Mouse (Mus musculus): ENCODE measurements at regions not wholly inside any gene's neighbourhood (a gene's known extent, or its start where the extent isn't known, plus 50 kb on each side); places are given as distances from the start of the nearest gene placed in this dataset.

DNA sequence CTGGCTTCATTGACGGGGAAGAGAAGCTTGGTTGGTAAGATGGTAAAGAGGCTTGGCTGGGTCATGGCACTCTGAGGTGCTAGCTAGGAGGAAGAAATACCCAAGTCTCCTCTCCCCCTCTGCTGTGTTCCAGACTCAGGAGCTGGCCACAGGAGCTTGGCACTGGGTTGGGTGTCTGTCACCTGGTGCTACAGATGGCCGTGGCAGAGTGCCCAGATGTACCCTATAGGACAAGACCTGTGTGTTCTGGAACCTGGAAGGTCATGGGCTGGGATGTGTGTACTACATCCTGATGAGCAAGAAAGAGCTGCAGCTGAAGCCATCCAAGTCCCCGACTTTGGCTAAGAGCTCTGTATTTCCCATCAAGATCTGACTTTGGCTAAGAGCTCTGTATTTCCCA is 72.4 kb downstream of the Nupl2 start:
- DNase-seq (ENCODE audit: low read depth, low spot score) = no peak

DNA sequence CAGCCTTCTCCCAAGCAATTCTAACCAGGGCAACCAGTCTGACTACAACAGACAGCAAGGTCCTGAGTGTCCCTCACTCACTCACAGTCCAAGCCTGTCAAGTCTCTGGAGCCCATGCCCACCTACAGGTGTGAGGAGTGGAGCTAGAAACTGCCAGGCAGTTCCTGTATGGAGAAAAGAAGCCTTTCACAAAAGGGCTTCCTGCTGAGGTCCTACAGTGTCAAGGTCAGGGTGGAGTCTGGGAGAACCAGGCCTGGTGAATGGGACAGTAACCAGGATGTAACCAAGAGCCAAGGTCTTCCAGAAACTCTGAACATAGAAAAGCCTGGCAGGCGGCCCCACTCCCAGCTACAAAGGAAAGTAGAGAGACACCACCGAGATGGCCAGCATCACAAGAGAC is 74.2 kb downstream of the Nupl2 start:
- DNase-seq (ENCODE audit: low read depth, low spot score) = no peak

DNA sequence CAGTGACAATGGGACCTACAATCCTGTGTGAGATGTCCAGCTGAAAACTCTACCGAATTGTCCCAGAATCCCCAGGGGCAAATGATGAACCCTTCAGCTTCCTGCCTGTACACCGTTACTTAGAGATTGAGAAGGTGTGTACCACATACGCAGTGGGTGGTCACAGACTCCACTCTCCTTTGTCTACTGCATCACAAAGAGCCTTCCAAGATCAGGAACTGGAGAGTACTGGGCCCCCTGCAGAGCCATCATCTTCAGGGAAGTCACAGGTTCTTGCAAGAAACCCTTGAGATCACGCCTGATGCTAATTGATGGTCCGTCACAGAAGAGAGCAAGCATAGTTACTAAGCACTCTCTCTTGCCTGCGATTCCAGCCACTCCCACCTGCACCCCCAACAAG is 79.4 kb downstream of the Nupl2 start:
- DNase-seq (ENCODE audit: low read depth, low spot score) = no peak

DNA sequence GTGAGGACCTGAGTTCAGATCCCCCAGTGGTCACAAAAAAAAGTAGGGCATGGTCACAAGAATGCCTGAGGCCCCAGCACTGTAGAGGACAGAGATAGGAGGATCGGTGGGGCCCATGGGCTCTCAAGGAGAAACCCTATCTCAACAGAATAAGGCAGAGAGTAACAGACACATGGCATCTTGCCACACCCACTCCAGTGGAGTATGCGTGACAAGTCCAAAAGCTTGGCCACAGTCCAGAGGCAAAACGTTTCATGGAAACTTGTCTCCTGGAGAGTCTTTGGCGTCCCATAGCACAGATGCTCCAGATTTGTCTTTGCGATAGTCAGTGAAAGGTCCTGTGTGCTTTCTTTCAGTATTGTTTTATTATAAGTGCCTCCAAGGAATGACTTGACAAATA is 90.7 kb downstream of the Nupl2 start:
- no peak for DNase-seq (ENCODE audit: low read depth, low spot score)

DNA sequence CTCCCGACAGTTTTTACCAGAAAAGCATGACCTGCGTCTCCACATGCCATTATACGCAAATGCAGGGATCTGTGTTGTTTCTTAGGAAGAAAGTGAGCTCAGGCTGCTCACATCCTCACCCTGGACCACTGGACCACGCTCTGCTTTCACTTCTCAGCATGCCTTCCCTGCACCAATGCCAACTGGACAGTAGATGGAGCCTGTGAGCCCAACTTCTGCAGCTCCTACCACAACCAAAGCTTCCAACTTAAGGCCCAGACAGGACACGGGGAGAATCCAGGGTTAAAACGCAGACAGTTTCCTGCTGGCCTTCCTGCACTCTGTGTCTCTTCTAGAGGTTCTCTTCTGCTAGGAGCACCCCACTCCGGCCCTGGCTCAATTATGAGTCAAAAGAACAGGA is 90.3 kb downstream of the Kcnh2 start:
- DNase-seq (ENCODE audit: low read depth, low spot score) = peak; percentile 93

DNA sequence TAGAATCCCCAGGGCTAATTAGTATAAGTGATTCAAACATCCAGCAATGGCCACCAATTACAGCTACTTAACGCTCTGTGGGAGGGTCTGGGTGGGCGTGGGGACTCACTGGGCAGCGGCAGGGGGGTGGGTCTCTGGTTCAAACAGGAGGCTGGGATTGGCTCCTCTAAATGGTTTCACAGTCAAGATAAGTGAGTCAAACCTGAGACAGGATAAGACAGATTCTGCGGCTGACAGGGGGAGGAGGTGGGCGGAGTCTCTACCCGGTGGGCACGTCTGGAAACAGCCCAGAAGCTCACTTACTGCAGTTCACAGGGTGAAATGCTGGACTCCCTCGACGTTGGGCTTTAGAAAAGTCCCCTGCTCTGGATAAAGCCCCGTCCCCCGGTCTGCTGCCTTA is 89.3 kb downstream of the Kcnh2 start:
- peak; percentile 48 for DNase-seq (ENCODE audit: low read depth, low spot score)

DNA sequence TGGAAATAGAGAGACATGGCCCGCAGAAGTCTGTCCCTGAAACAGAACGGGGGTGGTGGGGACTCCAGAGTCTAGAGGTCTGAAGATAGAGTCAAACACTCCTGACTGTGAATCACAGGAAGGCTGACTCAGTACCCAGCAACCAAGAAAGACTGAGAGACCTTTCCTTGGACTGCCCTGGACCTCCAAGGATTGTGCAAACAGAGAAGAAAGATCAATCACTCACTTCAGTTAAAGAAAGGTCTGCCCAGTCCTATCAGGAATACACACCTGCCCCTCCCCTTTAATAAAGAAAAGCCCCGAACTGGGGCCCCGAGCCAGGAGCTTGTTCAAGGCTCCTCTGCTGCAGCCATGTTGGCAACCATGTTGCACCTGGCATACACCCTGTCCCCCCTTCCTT is 87.3 kb downstream of the Kcnh2 start:
- DNase-seq (ENCODE audit: low read depth, low spot score) = peak; percentile 55

DNA sequence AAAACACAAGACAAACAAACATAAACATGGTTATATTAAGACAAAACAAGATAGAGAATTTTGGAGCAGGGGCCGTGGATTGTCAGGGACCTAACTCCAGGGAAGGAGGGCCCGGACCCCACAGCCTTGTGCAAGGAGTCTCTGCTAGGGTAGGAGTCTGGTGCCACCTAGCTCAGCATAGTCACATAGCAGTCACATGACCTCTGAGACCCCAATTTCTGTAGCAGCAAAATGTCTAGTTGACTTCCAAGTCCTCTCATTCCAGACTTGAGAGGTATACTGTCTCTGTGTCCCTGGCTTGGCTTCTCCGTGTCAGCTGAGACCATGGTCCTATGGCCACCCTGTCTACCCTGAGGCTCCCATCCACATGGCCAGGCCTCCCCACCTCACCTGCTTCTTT is 86.0 kb downstream of the Kcnh2 start:
- DNase-seq (ENCODE audit: low read depth, low spot score) = no peak

DNA sequence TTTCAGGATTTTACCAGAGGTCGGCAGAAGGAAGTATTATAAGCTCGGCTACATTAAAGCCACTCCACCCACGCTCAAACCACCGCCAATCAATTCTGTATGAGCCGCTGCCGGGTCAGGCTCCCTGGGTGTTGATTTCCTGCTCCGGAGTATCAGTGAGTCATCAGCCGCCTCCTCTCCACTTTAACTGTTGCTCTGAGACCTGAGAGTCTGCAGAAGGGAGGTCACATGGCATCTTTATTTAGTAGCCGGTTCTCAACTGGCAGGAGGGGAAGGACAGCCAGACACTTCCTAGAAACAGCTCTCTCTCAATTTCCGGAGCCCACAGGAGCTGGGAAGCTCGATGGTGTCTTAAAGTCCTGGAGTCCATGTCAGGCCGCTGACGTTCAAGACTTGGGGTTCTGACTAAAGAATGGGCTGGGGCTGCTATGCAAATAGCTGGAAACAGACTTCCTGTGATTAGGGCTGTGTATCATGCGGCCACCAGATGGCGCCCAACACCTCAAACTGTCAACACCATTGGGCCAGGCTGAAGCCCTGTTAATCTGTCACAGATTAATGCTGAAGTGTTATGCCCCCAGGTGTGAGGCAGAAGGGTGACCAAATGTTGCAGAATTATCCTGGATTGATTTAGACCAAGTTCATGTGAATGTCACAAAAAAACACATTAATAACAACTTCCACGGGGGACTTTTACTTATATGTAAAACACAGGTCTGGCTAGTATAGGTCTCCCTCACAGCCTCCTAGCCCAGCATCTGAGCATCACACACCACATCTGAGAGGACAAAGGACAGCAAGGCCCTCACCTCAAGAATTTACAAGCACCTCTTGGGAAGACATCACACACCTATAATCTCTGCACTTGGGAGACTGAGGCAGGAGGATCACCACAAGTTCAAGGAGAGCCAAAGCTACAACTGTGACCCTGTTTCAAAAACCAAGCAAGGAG is 84.8 kb downstream of the Kcnh2 start:
- DNase-seq (ENCODE audit: low read depth, low spot score) = peak; percentile 98
